Mouse (Mus musculus) Patski (cell line): ENCODE data around the gene Pnpla6. TPM values are rescaled to one million over a fixed set of nuclear protein-coding genes. Genes with fewer than 3 reads are reported as not detected.

Experiments used
- ATAC-seq: fragments of 100-300 bp; one replicate; pipeline ENCODE4 v1.8.0; 2021
- CTCF ChIA-PET: fragments of 350-600 bp; sonication (Branson Sonifier 250); formaldehyde crosslinking; loops from one replicate; lab custom pipeline; 2022; ENCODE audit warnings: inconsistent platforms; lab: Charles Lee
- POLR2A ChIA-PET: fragments of 350-600 bp; sonication (Branson Sonifier 250); formaldehyde crosslinking; loops from one replicate; lab custom pipeline; 2022; ENCODE audit warnings: antibody characterized with exemption, inconsistent platforms; lab: Charles Lee
- DNase-seq: peaks from one replicate; pipeline ENCODE4 v3.0.0-alpha.2; 2011; ENCODE audit warnings: low read depth, low spot score
- H3K27me3 ChIP-seq: fragments of 371-371 bp; one replicate; pipeline ENCODE4 v1.5.1; 2021
- CTCF ChIP-seq: fragments of 100-300 bp; IDR thresholded peaks from one replicate; pipeline ENCODE4 v1.5.1; 2021
- in situ Hi-C: fragments of 300-500 bp; cut with MboI; formaldehyde crosslinking; loops from 3 replicates; pipeline ENCODE4 v1.11.1; 2018; ENCODE audit warnings: low pct_unique_long_range_greater_than_20kb, mixed read lengths
- polyA plus RNA-seq: library from polyadenylated mRNA; unstranded; gene quantifications from one replicate; pipeline ENCODE4 v1.2.3, GENCODE M21; 2021

Gene Pnpla6
- polyA plus RNA-seq, 1 experiment from 2014 or later, result 83.0 TPM

GRCm38 (mm10) chr8:3502217-3502616, 13.0 kb upstream of the Pnpla6 start:
- POLR2A ChIA-PET, result no interaction called here

DNA sequence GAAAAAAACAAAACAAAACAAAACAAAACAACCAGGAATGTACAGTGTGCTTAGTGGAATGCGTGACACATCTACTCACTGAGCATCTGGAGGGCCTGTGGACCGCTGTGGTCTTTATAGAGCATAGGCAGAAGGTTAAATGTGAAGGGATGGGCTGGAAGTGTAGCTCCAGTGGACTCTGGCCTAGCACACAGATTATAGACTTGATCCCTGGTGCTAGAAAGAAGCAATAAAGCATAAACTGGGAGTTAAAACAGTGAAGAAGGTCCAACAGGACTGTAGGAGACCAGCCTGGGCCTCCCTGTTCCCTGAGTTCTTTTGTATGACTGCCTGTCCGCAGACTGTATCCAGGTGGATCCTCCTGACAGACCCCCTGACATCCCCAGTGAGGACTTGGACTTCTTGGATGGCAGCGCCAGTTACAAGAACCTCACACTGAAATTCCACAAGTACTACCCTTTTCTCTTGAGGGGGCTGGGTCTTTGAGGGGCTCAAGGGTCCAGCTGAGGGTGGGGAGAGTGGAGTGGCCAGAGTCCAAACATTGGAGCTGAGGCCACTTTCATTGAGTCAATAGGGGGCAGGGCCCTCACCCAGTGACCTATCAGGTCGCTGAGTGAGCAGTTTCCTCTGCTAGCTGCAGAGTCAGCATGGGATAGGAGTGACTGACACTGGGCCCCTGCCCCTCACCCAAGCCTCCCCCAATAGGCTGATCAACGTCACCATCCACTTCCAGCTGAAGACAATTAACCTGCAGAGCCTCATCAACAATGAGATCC, 7.0 kb upstream of the Pnpla6 start:
- no peaks in the 10 kb centered on the region for H3K27me3 ChIP-seq
- CTCF ChIA-PET, result interaction anchor here (1.2 kb wide), 1 partner anchor 8 kb away, joined by 3 read pairs; the partner anchor contains the start of gene Mcoln1
- ATAC-seq, result no peak
- in situ Hi-C loops, result no loop called here
- DNase-seq, result no peak
- TF ChIP-seq CTCF, result no peak
- POLR2A ChIA-PET, result interaction anchor here (0.6 to 1.3 kb wide), 2 partner anchors 40 to 163 kb away, joined by 3 read pairs; no protein-coding TSS in a partner anchor

More at GRCm38 (mm10) chr8:3502217-3502616, 13.0 kb upstream of the Pnpla6 start:
- H3K27me3 ChIP-seq, result no peaks in the 10 kb centered on the region
- CTCF ChIA-PET, result interaction anchor here (1.7 kb wide), 2 partner anchors 9 to 38 kb away, joined by 3 read pairs; no protein-coding TSS in a partner anchor
- DNase-seq (no peak), ATAC-seq (no peak)
- in situ Hi-C loops, result no loop called here
- TF ChIP-seq CTCF, result no peak

- CTCF ChIA-PET, result interaction anchor here (2.0 to 2.6 kb wide), 2 partner anchors 14 to 161 kb away, joined by 7 to 10 read pairs; partner anchors contain the start of genes Mcoln1 and Trappc5
- no peaks in the 10 kb centered on the region for H3K27me3 ChIP-seq
- in situ Hi-C loops, result no loop called here
- no peak for DNase-seq
- no peak for TF ChIP-seq CTCF
- POLR2A ChIA-PET, result interaction anchor here (0.9 to 2.6 kb wide), 3 partner anchors 15 to 95 kb away, joined by 3 to 13 read pairs (median 10); partner anchors contain the start of genes Mcoln1 and Zfp358
- no peak for ATAC-seq
These were observed 420 bp upstream of the Pnpla6 start for GRCm38 (mm10) chr8:3514681-3515247.

DNA sequence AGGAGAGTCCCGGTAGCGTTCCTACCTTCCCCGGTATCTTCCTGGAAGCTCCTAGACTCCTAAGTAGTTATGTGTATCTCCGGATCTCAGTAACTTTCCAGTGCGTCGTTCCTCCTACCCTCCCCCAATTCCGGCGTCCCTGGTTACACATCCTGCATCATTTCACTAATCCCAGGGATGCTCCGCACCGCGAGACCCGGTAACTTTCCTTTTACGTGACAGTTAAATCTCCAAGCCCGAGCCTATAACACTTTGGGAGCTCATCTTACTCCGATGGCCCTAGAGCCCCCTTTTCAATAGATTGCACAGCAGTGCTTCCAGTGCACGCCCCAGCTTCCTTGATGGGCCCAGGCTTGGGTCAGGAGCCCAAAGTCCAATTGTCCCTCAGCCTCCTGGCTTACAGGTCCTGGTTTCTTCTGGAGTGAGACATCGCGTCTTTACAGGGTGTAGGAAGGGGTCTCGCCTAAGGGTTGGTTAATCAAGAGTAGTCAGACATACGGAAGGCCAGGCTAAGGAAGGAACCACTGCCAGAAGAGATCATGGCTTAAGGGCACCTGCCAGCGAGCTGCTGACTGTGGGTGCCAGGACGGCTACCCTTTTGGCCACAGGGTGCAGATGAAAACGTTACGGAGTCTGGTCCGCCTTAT, 710 bp downstream of the Pnpla6 start:
- DNase-seq (no peak), ATAC-seq (peak; percentile 35)
- POLR2A ChIA-PET, result interaction anchor here (0.9 to 2.6 kb wide), 6 partner anchors 16 to 122 kb away, joined by 3 to 13 read pairs (median 3); partner anchors contain the start of genes Mcoln1, Pet100 and Zfp358
- TF ChIP-seq CTCF, result no peak
- in situ Hi-C loops, result no loop called here
- no peaks in the 10 kb centered on the region for H3K27me3 ChIP-seq
- CTCF ChIA-PET, result interaction anchor here (1.0 to 2.6 kb wide), 3 partner anchors 16 to 160 kb away, joined by 4 to 10 read pairs (median 7); partner anchors contain the start of genes Mcoln1 and Trappc5

DNA sequence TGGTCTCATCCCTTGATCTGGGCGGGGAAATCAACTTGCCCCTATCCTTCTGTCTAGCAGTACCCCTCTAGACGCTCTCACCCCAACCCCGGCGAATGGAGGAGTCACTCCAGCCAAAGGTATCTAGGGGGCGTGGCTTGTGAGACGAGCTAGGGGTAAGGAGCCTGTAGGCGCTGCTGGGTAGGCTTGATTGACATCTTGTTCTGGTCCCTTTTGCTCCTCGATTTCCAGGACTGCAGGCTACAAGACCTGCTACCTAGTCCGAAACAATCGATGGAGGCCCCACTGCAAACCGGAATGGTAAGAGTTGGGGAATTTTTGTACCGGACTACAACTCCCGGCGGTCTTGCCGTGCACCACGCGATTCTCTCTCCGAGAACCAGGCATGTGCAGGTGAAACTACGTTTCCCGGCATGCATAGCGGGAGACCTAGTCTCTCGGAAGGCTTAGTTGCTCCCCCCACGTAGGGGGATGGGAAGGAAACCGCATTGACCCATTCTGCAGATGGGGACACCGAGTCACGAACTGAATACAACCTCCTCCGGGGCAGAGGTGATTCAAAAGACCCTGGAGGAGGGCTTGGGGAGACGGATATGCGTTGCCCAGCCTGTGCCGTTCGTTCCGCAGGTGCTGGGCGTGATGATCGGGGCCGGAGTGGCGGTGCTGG, 1.4 kb downstream of the Pnpla6 start:
- POLR2A ChIA-PET, result interaction anchor here (0.9 to 2.6 kb wide), 5 partner anchors 16 to 121 kb away, joined by 3 to 13 read pairs (median 3); partner anchors contain the start of genes Mcoln1, Pet100 and Zfp358
- in situ Hi-C loops, result no loop called here
- peak; percentile 82 for ATAC-seq

DNA sequence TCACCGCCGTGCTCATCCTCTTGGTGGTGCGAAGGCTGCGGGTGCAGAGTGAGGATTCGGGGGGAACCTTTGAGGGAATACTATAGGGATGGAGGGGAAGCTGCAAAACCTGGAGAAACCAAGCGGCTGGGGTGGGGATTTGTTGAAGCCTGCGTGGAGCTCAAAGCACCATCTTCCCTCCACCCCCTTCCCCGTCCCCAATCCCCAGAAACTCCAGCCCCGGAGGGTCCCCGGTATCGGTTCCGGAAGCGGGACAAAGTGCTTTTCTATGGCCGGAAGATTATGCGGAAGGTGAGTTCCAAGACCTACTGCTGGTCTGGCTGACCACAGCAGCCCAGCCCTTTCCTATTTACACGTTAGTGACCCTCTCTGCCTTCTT, 1.9 kb downstream of the Pnpla6 start:
- DNase-seq (no peak), ATAC-seq (no peak)
- in situ Hi-C loops, result no loop called here
- ChIA-PET CTCF (no interaction called here), POLR2A (no interaction called here)
- TF ChIP-seq CTCF, result no peak
- no peaks in the 10 kb centered on the region for H3K27me3 ChIP-seq

More for the DNA sequence above, 1.4 kb downstream of the Pnpla6 start:
- CTCF ChIA-PET, result interaction anchor here (2.0 to 2.6 kb wide), 2 partner anchors 16 to 159 kb away, joined by 7 to 10 read pairs; partner anchors contain the start of genes Mcoln1 and Trappc5
- no peaks in the 10 kb centered on the region for H3K27me3 ChIP-seq
- TF ChIP-seq CTCF, result no peak
- peak; percentile 81 for DNase-seq

- no peak for TF ChIP-seq CTCF
- ChIA-PET CTCF (interaction anchor here (1.1 kb wide), 1 partner anchor 11 kb away, joined by 3 read pairs; no protein-coding TSS in a partner anchor), POLR2A (no interaction called here)
- no peak for DNase-seq
- in situ Hi-C loops, result no loop called here
- ATAC-seq, result no peak
- H3K27me3 ChIP-seq, result no peaks in the 10 kb centered on the region
These were observed 7.0 kb downstream of the Pnpla6 start for GRCm38 (mm10) chr8:3522007-3522697.

DNA sequence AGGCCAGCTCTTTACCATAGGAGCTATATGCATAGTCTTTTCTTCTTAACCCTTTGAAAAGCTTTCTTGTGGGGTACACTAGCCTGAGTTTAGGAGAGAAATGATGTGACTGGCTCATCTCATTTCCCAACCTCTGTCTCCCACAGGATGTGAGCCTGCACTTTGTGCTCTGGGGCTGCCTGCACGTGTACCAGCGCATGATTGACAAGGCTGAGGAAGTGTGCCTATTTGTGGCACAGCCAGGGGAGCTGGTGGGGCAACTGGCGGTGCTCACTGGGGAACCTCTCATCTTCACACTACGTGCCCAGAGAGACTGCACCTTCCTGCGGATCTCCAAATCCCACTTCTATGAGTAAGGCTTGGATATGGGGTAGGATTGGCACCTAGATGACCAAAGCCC, 15.6 kb downstream of the Pnpla6 start:
- in situ Hi-C loops, result no loop called here
- POLR2A ChIA-PET, result no interaction called here
- TF ChIP-seq CTCF, result no peak
- H3K27me3 ChIP-seq, result no peaks in the 10 kb centered on the region
- DNase-seq, result no peak
- CTCF ChIA-PET, result interaction anchor here (1.4 kb wide), 1 partner anchor 12 kb away, joined by 3 read pairs; no protein-coding TSS in a partner anchor
- ATAC-seq, result no peak

- ChIA-PET CTCF (no interaction called here), POLR2A (no interaction called here)
- TF ChIP-seq CTCF, result no peak
- DNase-seq (no peak), ATAC-seq (no peak)
- no peaks in the 10 kb centered on the region for H3K27me3 ChIP-seq
- in situ Hi-C loops, result no loop called here
These were observed 16.8 kb downstream of the Pnpla6 start for GRCm38 (mm10) chr8:3531936-3532335.
